Mouse (Mus musculus): ENCODE data around the gene Enah. TPM values are rescaled to one million over a fixed set of nuclear protein-coding genes. Genes with fewer than 3 reads are reported as not detected.

Enah gene
- total RNA-seq, 2 experiments from 2014 or later: 170 to 200 TPM

- DNase-seq: no peak
These were observed 146.5 kb downstream of the Enah start for GRCm38 (mm10) chr1:181873086-181873920.

- DNase-seq: no peak
These were observed 147.2 kb downstream of the Enah start for GRCm38 (mm10) chr1:181872639-181873038.

- DNase-seq: no peak
These were observed 153.1 kb downstream of the Enah start for GRCm38 (mm10) chr1:181866429-181867280.

GRCm38 (mm10) chr1:181865863-181866216, 153.9 kb downstream of the Enah start:
- DNase-seq: no peak

GRCm38 (mm10) chr1:181864971-181865862, 154.6 kb downstream of the Enah start:
- DNase-seq: no peak

GRCm38 (mm10) chr1:181863431-181863830, 156.4 kb downstream of the Enah start:
- DNase-seq: no peak

GRCm38 (mm10) chr1:181862676-181863374, 157.0 kb downstream of the Enah start:
- no peak for DNase-seq

GRCm38 (mm10) chr1:181861181-181861902, 158.4 kb downstream of the Enah start:
- DNase-seq: no peak

GRCm38 (mm10) chr1:181860659-181861058, 159.1 kb downstream of the Enah start:
- DNase-seq: no peak

GRCm38 (mm10) chr1:181856329-181856728, 163.5 kb downstream of the Enah start:
- DNase-seq: no peak

- no peak for DNase-seq
These were observed 165.0 kb downstream of the Enah start for GRCm38 (mm10) chr1:181854829-181855228.

GRCm38 (mm10) chr1:181853081-181853736, 166.6 kb downstream of the Enah start:
- DNase-seq: no peak

- DNase-seq: no peak
These were observed 167.3 kb downstream of the Enah start for GRCm38 (mm10) chr1:181852466-181852865.

GRCm38 (mm10) chr1:181851521-181852310, 168.1 kb downstream of the Enah start:
- DNase-seq: peak; percentile 67 to 70

- DNase-seq: no peak
These were observed 169.3 kb downstream of the Enah start for GRCm38 (mm10) chr1:181850441-181850840.

- DNase-seq: no peak
These were observed 171.6 kb downstream of the Enah start for GRCm38 (mm10) chr1:181848210-181848609.

GRCm38 (mm10) chr1:181847396-181847795, 172.4 kb downstream of the Enah start:
- DNase-seq: no peak
